Mouse (Mus musculus) liver, postnatal 0 days (tissue): ENCODE measurements around the gene Cux1.

Experiments
- CTCF ChIP-seq: sonication (generic); IDR thresholded peaks from 2 replicates; pipeline ENCODE4 v1.5.1; 2016; ENCODE audit warnings: antibody characterized with exemption, low read depth
- EP300 ChIP-seq: IDR thresholded peaks from 2 replicates; pipeline ENCODE4 v1.6.1; 2016; ENCODE audit warnings: antibody characterized with exemption, low read depth, mild to moderate bottlenecking

DNA sequence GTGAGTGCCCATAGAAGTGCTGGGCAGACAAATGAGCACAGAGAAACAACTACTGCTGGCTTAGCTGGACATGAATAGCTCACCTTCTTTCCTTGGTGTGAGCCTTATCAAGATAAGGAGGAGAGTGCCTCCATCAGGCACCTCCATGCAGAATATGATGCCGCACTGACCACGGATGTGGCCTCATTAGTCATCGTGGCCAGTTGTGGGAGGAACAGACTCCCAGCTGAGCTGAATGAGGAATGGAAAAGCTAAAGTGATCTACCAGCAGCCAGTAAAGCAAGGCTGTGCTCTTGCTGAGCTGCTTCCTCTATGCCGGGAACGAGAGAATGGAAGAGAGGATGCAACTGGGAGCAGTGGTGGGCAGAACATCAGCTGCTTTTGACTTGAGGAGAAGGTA is 101.9 kb downstream of the Cux1 start:
- TF ChIP-seq EP300, result no peak
- no peak for TF ChIP-seq CTCF
